Mouse (Mus musculus) olfactory bulb, adult 2 months (tissue): Measurements from ENCODE around the gene Pltp. TPM values are rescaled to one million over a fixed set of nuclear protein-coding genes. Genes with fewer than 3 reads are reported as not detected.

Experiments
- H3K27ac ChIP-seq: fragments of 200-500 bp; 2 replicates; pipeline ENCODE4 v1.5.1; 2012; ENCODE audit warnings: low read depth, low read length; ENCODE audit not compliant: insufficient read depth
- H3K4me1 ChIP-seq: fragments of 200-500 bp; 2 replicates; pipeline ENCODE4 v1.6.1; 2012; ENCODE audit warnings: low read length; ENCODE audit not compliant: control insufficient read depth, insufficient read depth
- H3K4me3 ChIP-seq: fragments of 200-500 bp; 2 replicates; pipeline ENCODE4 v1.5.1; 2012; ENCODE audit warnings: mild to moderate bottlenecking, low read depth, low read length, moderate library complexity; ENCODE audit not compliant: insufficient read depth
- CTCF ChIP-seq: fragments of 200-500 bp; IDR thresholded peaks from 2 replicates; pipeline ENCODE4 v1.5.1; 2012; ENCODE audit warnings: low read depth, mild to moderate bottlenecking, low read length, moderate library complexity; ENCODE audit not compliant: insufficient read depth
- POLR2A ChIP-seq: fragments of 200-500 bp; IDR thresholded peaks from 2 replicates; pipeline ENCODE4 v1.6.1; 2012; ENCODE audit warnings: mild to moderate bottlenecking, low read depth, low read length, moderate library complexity; ENCODE audit not compliant: insufficient read depth
- WGBS: fragments of 180-500 bp; shearing (Covaris S2); methylation state at CpG from one replicate; pipeline ENCODE4 v1.1.7; 2018; 5-methylcytosine and 5-hydroxymethylcytosine counted together
- polyA plus RNA-seq: library from polyadenylated mRNA; stranded (reverse); fragments of >200 nt; gene quantifications from 2 replicates; pipeline ENCODE4 v1.2.4, GENCODE M21; 2012; ENCODE audit warnings: low replicate concordance; ENCODE audit not compliant: missing spikeins, insufficient read depth, insufficient read length

Gene Pltp
- polyA plus RNA-seq, 1 experiment: not detected

GRCm38 (mm10) chr2:164790451-164790850 lies 67.1 kb downstream of the Pltp start:
- TF ChIP-seq CTCF (no peak), POLR2A (no peak)
- 84% methylated on average over 4 of the region's 4 CpGs for WGBS
- Histone ChIP-seq H3K4me1 (peaks cover 27% of the 10 kb centered on the region), H3K4me3 (no peak overlapping the region), H3K27ac (no peak overlapping the region)

Other genes starting within 250 kb of the Pltp start
- not detected in 2 replicates for gene Wfdc6b, start 244.2 kb downstream of the Pltp start, polyA plus RNA-seq
- not detected in 2 replicates for gene Wfdc8, start 244.1 kb downstream of the Pltp start, polyA plus RNA-seq
- gene Wfdc16, start 218.9 kb downstream of the Pltp start, polyA plus RNA-seq: not detected in 2 replicates
- not detected in 2 replicates for gene Wfdc10, start 201.7 kb downstream of the Pltp start, polyA plus RNA-seq
- gene Wfdc9, start 201.1 kb downstream of the Pltp start, polyA plus RNA-seq: not detected in 2 replicates
- gene Wfdc11, start 183.6 kb downstream of the Pltp start, polyA plus RNA-seq: not detected in 2 replicates
- not detected in 2 replicates for gene Wfdc13, start 172.6 kb downstream of the Pltp start, polyA plus RNA-seq
- not detected in 2 replicates for gene Spint4, start 159.2 kb downstream of the Pltp start, polyA plus RNA-seq
- not detected in 2 replicates for gene Spint5, start 142.4 kb downstream of the Pltp start, polyA plus RNA-seq
- not detected in 2 replicates for gene Wfdc3, start 111.8 kb downstream of the Pltp start, polyA plus RNA-seq
- not detected in 2 replicates for gene Dnttip1, start 111.7 kb downstream of the Pltp start, polyA plus RNA-seq
- not detected in 2 replicates for gene Ube2c, start 87.8 kb downstream of the Pltp start, polyA plus RNA-seq
- gene Tnnc2, start 77.7 kb downstream of the Pltp start, polyA plus RNA-seq: not detected in 2 replicates
- not detected in 2 replicates for gene Snx21, start 71.9 kb downstream of the Pltp start, polyA plus RNA-seq
- not detected in 2 replicates for gene Acot8, start 52.8 kb downstream of the Pltp start, polyA plus RNA-seq
- gene Zswim3, start 52.6 kb downstream of the Pltp start, polyA plus RNA-seq: not detected in 2 replicates
- gene Zswim1, start 35.0 kb downstream of the Pltp start, polyA plus RNA-seq: not detected in 2 replicates
- not detected in 2 replicates for gene Spata25, start 29.2 kb downstream of the Pltp start, polyA plus RNA-seq
- gene Ctsa, start 24.8 kb downstream of the Pltp start, polyA plus RNA-seq: not detected in 2 replicates
- not detected in 2 replicates for gene Neurl2, start 24.3 kb downstream of the Pltp start, polyA plus RNA-seq
- gene Pcif1, start 21.6 kb upstream of the Pltp start, polyA plus RNA-seq: not detected in 2 replicates
- not detected in 2 replicates for gene Zfp335, start 54.0 kb upstream of the Pltp start, polyA plus RNA-seq
- not detected in 2 replicates for gene Mmp9, start 83.1 kb upstream of the Pltp start, polyA plus RNA-seq
- gene Slc12a5, start 103.1 kb upstream of the Pltp start, polyA plus RNA-seq: not detected in 2 replicates
- not detected in 2 replicates for gene Ncoa5, start 177.2 kb upstream of the Pltp start, polyA plus RNA-seq
- not detected in 2 replicates for gene Cd40, start 197.9 kb upstream of the Pltp start, polyA plus RNA-seq
- not detected in 2 replicates for gene 1700025C18Rik, start 233.0 kb upstream of the Pltp start, polyA plus RNA-seq